ENCODE assay signal across 7 mouse cellular contexts in genomic region chr14:76153003-76153675, GRCm38 (mm10). TPM values are rescaled to one million over a fixed set of nuclear protein-coding genes. Genes with fewer than 3 reads are reported as not detected.
DNase-seq lines count a peak whose midpoint lies in the region; ATAC-seq and TF ChIP-seq lines count a peak whose summit lies in the region.

No protein-coding gene starts in this region.

- under 1% methylated on average over 24 of the region's 24 CpGs for WGBS in forebrain, embryonic 11.5 days
- 7% methylated on average over 24 of the region's 24 CpGs for WGBS in intestine, embryonic 14.5 days
- WGBS in midbrain, embryonic 13.5 days, result 4% methylated on average over 24 of the region's 24 CpGs

- H3K9ac ChIP-seq in forebrain, embryonic 11.5 days (ENCODE audit: low read length), result peak overlapping the region; percentile 54
- H3K9ac ChIP-seq in intestine, embryonic 14.5 days (ENCODE audit: low read length), result peak overlapping the region; percentile 29; the same call in 1 of the 2 replicates
- peak overlapping the region; percentile 17; the same call in 1 of the 2 replicates for H3K9ac ChIP-seq in midbrain, embryonic 13.5 days (replicated peaks)

- no peaks in the 10 kb centered on the region for H3K9me3 ChIP-seq in forebrain, embryonic 11.5 days (ENCODE audit: control insufficient read depth, low read length)
- no peaks in the 10 kb centered on the region for H3K9me3 ChIP-seq in intestine, embryonic 14.5 days (ENCODE audit: control insufficient read depth, low read length)
- no peaks in the 10 kb centered on the region for H3K9me3 ChIP-seq in midbrain, embryonic 13.5 days

- ATAC-seq in forebrain, embryonic 11.5 days (replicated peaks; ENCODE audit: low FRiP score), result peak; percentile 14; the same call in 1 of the 2 replicates
- ATAC-seq in intestine, embryonic 14.5 days (replicated peaks; ENCODE audit: low FRiP score, low TSS enrichment, low read depth), result peak; percentile 10; the same call in 1 of the 2 replicates
- peak; percentile 25; the same call in 1 of the 2 replicates for ATAC-seq in midbrain, embryonic 13.5 days

- H3K27ac ChIP-seq in forebrain, embryonic 11.5 days (ENCODE audit: low read depth, low read length), result peak overlapping the region; percentile 100
- peak overlapping the region; percentile 96 for H3K27ac ChIP-seq in intestine, embryonic 14.5 days (ENCODE audit: low read depth)
- H3K27ac ChIP-seq in midbrain, embryonic 13.5 days, result peak overlapping the region; percentile 76

- peak; percentile 38 to 46 for DNase-seq in right cerebral cortex, postnatal 10 days (ENCODE audit: low spot score in 2 of 2)
- no peak for DNase-seq in right cerebral cortex, postnatal 36 days (ENCODE audit: low spot score in 2 of 2)
- DNase-seq in brain, embryonic 14.5 days (ENCODE audit: low read depth), result peak; percentile 65
- peak; percentile 74 for DNase-seq in forebrain, embryonic 11.5 days (ENCODE audit: low spot score)
- no peak for DNase-seq in intestine, embryonic 14.5 days (ENCODE audit: low spot score)
- DNase-seq in adrenal gland, postnatal 25 days, result no peak

- no peak for TF ChIP-seq CTCF in brain, embryonic 14.5 days (IDR thresholded peaks at IDR 0.05; ENCODE audit: borderline replicate concordance, extremely low read depth, insufficient read depth, insufficient read length)

- peaks cover 4% of the 10 kb centered on the region; the same call in 1 of the 2 replicates for H3K4me1 ChIP-seq in forebrain, embryonic 11.5 days (replicated peaks; ENCODE audit: control insufficient read depth, insufficient read depth, low read length)
- H3K4me1 ChIP-seq in intestine, embryonic 14.5 days (replicated peaks; ENCODE audit: control insufficient read depth, insufficient read depth, low read length), result 0 out of 2 replicates have a peak, but pooled peaks cover 4% of the 10 kb centered on the region
- H3K4me1 ChIP-seq in midbrain, embryonic 13.5 days (replicated peaks), result peaks cover 10% of the 10 kb centered on the region

- H3K27me3 ChIP-seq in forebrain, embryonic 11.5 days (ENCODE audit: control insufficient read depth, insufficient read depth, low read length), result no peaks in the 10 kb centered on the region
- H3K27me3 ChIP-seq in intestine, embryonic 14.5 days (replicated peaks; ENCODE audit: control insufficient read depth, insufficient read depth, low read length), result no peaks in the 10 kb centered on the region
- H3K27me3 ChIP-seq in midbrain, embryonic 13.5 days, result peaks cover 3% of the 10 kb centered on the region; the same call in 1 of the 2 replicates

- H3K4me3 ChIP-seq in forebrain, embryonic 11.5 days (ENCODE audit: low read depth, low read length), result peak overlapping the region; percentile 76
- H3K4me3 ChIP-seq in intestine, embryonic 14.5 days (ENCODE audit: low read depth, low read length), result peak overlapping the region; percentile 48
- H3K4me3 ChIP-seq in midbrain, embryonic 13.5 days (replicated peaks), result peak overlapping the region; percentile 66

- peak overlapping the region; percentile 65 for H3K4me2 ChIP-seq in forebrain, embryonic 11.5 days (ENCODE audit: low read depth, low read length, severe bottlenecking)
- peak overlapping the region; percentile 57 for H3K4me2 ChIP-seq in intestine, embryonic 14.5 days (ENCODE audit: low read length)
- H3K4me2 ChIP-seq in midbrain, embryonic 13.5 days (replicated peaks), result peak overlapping the region; percentile 67

- no peaks in the 10 kb centered on the region for H3K36me3 ChIP-seq in forebrain, embryonic 11.5 days (ENCODE audit: control insufficient read depth, insufficient read depth, low read length)
- H3K36me3 ChIP-seq in intestine, embryonic 14.5 days (ENCODE audit: control insufficient read depth, insufficient read depth, low read length), result no peaks in the 10 kb centered on the region
- no peaks in the 10 kb centered on the region for H3K36me3 ChIP-seq in midbrain, embryonic 13.5 days

- TF ChIP-seq POLR2A in brain, embryonic 14.5 days (IDR thresholded peaks at IDR 0.05; ENCODE audit: borderline replicate concordance, extremely low read depth, insufficient read depth, insufficient read length, poor library complexity, severe bottlenecking), result no peak

RNA-seq across cellular contexts. Expression of gene Nufip1, which starts 42.4 kb away (rescaled TPM):
- polyA plus RNA-seq in brain, embryonic 14.5 days (2012; rRNA removed), result 8.4 and 8.5 TPM in 2 replicates
- polyA plus RNA-seq in forebrain, embryonic 11.5 days (2014; fragmentation: Nextera tagmentation; extraction: Ambion mirVana), result 17.8 and 19.2 TPM in 2 replicates
- polyA plus RNA-seq in intestine, embryonic 14.5 days (2014; fragmentation: Nextera tagmentation; extraction: Ambion mirVana), result 16.3 and 17.8 TPM in 2 replicates
- 13.7 and 14.9 TPM in 2 replicates for polyA plus RNA-seq in midbrain, embryonic 13.5 days (2015; fragmentation: Nextera tagmentation; extraction: Ambion mirVana)
- total RNA-seq in adrenal gland, postnatal 25 days (2021), result 8.1 and 8.6 TPM in 2 replicates

RNA-seq across cellular contexts. Expression of gene Gpalpp1, which starts 42.6 kb away (rescaled TPM):
- 12.2 and 13.8 TPM in 2 replicates for polyA plus RNA-seq in brain, embryonic 14.5 days (2012; rRNA removed)
- 20.3 and 20.5 TPM in 2 replicates for polyA plus RNA-seq in forebrain, embryonic 11.5 days (2014; fragmentation: Nextera tagmentation; extraction: Ambion mirVana)
- 11.9 and 15.4 TPM in 2 replicates for polyA plus RNA-seq in intestine, embryonic 14.5 days (2014; fragmentation: Nextera tagmentation; extraction: Ambion mirVana)
- polyA plus RNA-seq in midbrain, embryonic 13.5 days (2015; fragmentation: Nextera tagmentation; extraction: Ambion mirVana), result 15.3 and 15.6 TPM in 2 replicates
- 19.3 and 22.3 TPM in 2 replicates for total RNA-seq in adrenal gland, postnatal 25 days (2021)

Comparison
In these comparisons a context has a peak if more than half of its experiments do, and no peak if none do; other contexts are left out.
1. DNase-seq: peak in right cerebral cortex, postnatal 10 days (2 of 2), brain, embryonic 14.5 days (single experiment) and forebrain, embryonic 11.5 days (single experiment); none in right cerebral cortex, postnatal 36 days (0 of 2), intestine, embryonic 14.5 days (single experiment) and adrenal gland, postnatal 25 days (single experiment).
2. Peak in every context shown above with its lines, with median percentiles within 50 percentile points of each other: ATAC-seq, H3K27ac ChIP-seq, H3K4me2 ChIP-seq, H3K4me3 ChIP-seq and H3K9ac ChIP-seq.